Mouse (Mus musculus) thymus, postnatal 25 days (tissue): Measurements from ENCODE around the gene Cldn3.

Experiments used
- DNase-seq: peaks from one replicate; pipeline ENCODE4 v3.0.0; 2022

Cldn3 gene

DNA sequence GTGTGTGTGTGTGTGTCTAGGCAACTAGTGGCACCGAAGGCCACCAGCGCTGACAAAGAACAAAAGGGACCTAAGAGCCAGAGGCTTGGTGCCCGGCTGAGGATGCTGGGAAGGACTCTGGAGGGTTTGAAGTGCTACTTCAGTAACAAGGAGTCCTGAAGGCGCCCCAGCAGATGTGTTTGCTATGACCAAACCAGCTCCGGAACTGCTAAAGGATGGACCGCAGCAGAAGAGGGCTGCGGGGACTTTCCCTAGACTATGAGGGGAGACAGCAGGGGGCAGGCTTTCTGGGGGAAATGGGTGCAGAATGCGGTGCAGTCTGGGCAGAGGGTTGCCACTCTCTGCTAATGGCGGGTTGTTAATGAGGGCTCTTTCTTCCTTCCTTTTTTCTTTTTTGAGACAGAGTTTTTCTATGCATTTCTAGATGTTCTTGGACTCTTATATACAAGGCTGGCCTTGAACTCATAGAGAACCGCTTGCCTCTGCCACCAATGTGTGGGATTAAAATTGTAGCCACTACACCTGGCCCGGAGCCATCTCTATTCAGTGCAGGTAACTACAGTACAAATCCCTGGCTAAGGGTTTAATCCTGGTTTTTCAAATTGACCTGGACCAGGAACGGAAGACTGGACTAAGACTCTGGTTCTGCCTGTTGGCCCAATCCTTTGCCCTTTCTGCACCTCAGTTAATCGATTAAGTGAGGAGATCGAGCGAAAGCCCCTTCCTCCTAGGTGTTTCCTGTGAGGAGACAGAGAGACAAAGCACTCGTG, 22.0 kb downstream of the Cldn3 start:
- peak; percentile 42 for DNase-seq

DNA sequence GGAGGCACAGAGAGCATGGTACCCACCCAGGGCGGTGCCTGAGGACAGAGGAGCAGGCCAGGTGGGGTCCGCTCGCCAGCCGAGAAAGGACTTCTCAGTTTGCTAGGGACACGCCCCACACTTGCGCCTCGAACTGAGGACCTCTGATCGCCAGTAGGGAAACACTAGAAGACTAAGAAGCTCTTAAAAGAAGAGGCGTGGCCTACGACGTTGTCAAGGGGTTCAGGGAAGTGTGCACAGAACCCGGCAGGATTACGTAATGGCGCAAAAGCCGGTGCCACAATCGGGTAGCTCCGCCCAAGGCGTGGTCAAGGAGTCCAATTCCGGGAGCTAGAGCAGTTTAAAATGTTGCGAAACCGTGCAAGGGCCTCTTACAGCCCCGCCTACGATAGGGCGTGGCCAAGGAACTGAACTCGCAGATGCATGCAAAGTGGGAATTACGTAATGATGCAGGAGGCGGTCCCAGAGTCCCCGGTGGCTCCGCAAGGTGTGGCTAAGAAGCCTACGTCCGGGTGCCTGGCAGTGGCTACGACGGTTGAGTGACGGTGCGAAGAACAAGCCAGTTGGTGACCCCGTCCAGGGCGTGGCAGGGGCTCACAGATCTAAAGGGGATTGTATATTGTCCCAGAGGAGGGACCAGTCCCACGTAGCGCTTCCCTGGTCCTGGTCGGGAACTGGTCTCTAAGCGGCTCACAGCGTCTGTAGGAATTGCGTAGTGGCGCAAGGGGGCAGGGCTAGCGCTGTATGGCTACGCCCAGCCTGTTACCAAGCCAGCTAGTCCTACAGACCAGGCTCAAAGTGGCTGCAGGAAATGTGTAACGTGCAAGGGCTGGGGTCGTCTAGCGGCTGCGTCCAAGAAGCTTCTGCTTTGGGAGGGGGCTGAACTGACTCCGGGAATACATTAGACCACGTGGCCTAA, 22.9 kb downstream of the Cldn3 start, which contains the start of gene Abhd11:
Abhd11 (plus strand) TSS at position 482 of the 919 bp plus-strand sequence.
- DNase-seq, result peak; percentile 99

DNA sequence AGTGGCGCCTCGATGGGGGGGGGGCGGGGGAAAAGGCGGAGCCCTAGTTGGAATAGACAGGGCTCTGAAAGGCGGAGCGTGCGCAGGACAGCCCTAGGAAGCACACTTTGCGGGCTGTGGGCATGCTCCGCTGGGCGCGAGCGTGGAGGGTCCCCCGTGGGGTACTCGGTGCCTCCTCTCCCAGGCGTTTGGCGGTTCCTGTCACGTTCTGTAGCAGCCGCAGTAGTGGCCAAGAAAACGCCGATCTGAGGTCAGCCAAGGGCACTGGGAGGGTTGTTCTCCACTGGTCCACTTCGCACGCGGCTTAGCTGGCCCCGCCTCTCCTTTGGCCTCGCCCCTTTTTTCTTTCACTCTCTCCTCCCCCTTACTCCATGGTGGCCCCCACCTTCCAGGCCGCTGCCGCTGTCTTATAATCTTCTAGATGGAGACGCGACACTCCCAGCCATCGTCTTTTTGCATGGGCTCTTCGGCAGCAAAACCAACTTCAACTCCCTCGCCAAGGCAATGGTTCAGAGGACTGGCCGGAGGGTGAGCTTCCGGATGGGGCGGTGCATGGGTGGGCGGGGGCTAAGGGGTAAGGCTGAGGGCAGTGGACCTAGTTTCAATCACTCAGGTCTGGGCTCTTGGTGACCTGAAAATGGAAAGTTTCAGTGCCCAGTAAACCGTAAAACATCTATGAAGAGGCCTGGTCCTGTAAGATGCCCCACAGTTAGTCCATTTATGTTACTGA, 23.7 kb downstream of the Cldn3 start:
- peak; percentile 86 for DNase-seq

DNA sequence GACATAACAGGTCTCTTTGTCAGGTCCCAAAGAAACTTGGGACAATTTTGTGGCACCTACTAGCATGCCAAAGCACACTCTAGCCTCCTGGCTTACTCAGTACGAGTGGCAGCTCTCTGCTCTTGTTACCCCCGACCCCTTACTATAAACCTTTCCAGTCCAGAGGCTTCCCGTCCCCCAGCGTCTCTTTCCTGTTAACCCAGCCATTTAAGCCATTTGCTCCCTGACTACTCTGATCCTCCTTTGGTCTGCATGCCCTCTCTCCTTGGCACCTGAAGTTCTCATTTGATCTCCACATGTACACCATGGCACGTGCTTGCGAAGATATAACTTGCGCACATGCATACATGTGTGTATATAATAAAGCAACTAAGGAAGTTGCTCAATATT, 24.3 kb downstream of the Cldn3 start:
- no peak for DNase-seq

DNA sequence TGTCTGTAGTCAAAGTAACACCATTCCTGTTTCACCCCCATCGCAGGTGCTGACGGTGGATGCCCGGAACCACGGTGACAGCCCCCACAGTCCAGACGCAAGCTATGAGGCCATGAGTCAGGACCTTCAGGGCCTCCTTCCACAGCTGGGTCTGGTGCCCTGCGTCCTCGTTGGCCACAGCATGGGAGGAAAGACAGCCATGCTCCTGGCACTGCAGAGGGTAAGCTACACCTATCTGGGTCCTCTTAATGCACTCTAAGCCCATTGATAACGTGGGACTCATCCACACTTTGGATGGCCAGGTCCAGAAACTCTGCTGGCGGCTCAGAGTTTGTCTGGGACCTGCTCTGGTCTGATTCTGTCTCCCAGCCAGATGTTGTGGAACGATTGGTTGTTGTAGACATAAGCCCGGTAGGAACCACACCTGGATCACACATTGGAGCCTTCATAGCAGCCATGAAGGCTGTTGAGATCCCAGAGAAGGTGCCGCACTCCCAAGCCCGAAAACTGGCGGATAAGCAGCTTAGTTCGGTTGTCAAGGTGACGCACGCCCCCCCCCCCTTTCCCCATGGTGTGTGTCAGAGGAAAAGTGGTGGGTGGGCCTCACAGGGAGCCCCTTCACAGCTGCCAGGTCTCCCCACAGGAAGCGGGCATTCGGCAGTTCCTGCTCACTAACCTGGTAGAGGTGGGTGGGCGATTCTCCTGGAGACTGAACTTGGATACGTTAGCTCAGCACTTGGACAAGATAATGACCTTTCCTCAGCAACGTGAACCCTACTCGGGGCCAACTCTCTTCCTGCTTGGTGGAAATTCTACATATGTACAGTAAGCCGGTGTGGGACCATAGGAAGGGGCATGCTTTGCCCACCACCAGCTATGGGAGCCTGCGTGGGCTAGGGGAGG, 25.1 kb downstream of the Cldn3 start:
- DNase-seq, result no peak

DNA sequence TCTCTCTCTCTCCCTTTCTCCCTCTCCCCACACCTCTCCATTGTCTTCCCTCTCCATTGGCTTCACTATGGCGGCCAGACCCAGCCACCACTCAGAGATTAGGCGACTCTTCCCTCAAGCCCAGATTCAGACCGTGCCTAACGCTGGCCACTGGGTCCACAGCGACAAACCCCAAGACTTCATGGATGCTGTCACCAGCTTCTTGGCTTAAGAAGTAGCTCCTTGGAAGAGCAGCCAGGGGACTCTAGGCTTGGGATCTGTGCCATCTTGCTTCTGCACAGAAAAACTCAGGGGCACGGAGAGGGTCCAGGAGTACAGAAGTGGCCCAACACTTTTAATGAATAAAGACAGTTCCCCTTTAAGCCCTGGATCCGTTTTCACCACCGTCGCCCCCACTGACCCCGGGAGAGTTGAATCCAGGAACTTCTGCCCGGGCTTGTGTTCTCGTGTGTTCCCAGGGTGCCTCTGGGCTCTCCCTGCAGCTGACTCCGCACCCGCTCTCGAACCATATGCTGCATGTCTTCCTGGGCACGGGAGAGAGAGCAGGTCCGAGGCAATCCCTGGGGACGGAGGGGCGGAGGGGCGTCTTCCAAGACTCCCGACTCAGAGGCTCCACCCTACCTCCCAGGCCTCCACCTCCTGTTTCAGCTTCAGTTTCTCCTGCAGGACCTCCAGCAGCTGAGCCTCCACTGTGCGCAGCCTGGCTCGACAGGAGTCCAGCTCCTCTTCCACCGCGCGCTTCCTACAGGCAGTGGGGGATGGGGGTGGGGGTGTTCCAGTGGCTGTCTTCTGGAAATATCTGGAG, 26.0 kb downstream of the Cldn3 start:
- no peak for DNase-seq

DNA sequence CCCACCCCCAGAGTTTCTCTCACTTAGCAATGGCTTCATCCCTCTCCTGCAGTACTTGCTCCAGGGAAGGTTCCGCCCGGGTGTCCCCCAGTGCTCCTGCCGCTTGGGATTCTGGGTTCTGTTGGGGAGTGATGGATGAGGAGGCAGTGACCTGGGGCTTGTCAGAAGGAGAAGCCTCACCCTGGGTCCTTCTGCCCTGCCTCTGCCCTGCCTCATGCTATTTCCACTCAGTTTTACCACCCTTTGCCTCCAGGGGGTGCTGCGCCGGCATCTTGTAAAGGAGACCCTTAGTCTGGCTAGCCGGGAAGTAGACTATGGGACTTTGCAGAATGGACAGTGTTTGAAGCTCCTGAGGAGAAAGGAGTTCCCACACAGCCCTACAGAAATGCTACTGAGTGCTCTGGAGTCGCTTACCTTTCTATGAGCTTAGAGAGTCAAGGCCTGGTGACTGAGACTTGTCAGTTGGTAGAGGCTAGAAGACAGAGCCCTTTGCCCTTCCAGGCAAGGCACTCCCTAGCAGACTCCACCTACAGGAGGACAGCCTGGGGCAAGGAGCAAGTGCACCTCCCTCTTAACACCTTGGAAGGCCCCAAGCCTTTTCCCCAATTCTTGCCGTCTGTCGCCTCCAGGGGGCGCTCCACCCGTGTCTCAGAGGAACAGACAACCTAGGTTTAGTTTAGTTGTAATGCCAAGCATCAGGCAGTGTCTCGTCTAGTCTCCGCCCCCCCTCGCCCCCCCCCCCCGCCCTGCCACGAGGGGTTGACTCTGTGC, 26.8 kb downstream of the Cldn3 start:
- DNase-seq, result peak; percentile 85

DNA sequence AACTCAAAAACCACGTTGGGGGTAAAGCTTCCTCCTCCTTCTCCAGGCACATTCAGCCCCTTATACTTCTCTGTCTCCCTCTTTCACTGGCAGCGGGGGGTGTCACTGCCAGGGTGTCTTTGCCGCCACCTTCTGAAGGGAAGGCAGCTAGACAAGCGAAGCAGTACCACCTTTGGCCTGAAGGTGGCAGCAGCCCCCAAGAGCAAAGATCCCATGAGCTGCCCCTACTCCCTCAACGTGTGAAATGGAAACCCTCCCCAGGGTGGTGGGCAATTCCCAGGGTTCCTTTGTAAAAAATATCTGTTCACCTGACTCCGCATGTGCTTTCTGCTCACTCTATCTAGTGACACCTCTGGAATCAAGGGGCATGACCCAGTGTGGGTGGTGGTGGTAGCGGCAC, 29.5 kb downstream of the Cldn3 start:
- DNase-seq, result peak; percentile 88

DNA sequence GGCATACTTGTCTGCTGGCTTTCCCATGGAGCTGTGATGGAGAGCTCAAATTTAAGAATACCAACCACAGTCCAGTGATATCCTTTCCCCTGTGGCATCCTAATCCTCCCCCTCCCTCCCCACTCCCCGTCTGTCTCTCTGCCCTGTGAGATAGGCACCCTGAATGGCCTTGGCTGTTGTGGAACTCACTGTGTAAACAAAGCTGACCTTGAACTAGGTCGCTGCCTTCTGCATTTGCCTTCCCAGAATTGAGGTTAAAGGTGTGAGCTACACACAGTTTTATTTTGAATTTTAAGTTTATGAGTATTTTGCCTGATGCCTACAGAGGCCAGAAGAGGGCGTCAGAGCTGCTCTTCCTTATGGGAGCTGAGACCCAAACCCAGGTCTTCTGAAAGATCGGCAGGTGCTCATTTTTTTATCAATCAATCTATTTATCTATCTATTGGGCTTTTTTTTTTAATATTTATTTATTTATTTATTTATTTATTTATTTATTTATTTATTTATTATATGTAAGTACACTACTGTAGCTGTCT, 30.3 kb downstream of the Cldn3 start:
- DNase-seq, result no peak

DNA sequence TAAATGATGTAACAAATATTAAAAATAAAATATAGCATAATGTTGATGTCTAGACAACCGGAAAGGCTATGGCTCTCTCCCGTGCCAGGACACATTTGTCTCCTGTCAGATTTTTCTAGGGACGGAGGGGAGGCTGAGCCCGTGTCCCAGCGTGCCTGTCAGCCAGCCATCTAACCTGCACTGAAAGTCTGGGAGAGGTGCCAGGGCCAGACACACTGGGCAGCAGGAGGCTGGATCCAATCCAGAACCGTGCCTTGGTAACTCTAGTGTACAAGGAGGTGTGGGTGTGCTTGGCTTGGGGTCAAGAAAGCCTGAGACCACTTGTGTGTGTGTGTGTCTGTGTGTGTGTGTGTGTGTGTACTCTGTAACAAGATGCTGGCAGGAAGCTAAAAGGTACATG, 35.8 kb downstream of the Cldn3 start:
- no peak for DNase-seq

DNA sequence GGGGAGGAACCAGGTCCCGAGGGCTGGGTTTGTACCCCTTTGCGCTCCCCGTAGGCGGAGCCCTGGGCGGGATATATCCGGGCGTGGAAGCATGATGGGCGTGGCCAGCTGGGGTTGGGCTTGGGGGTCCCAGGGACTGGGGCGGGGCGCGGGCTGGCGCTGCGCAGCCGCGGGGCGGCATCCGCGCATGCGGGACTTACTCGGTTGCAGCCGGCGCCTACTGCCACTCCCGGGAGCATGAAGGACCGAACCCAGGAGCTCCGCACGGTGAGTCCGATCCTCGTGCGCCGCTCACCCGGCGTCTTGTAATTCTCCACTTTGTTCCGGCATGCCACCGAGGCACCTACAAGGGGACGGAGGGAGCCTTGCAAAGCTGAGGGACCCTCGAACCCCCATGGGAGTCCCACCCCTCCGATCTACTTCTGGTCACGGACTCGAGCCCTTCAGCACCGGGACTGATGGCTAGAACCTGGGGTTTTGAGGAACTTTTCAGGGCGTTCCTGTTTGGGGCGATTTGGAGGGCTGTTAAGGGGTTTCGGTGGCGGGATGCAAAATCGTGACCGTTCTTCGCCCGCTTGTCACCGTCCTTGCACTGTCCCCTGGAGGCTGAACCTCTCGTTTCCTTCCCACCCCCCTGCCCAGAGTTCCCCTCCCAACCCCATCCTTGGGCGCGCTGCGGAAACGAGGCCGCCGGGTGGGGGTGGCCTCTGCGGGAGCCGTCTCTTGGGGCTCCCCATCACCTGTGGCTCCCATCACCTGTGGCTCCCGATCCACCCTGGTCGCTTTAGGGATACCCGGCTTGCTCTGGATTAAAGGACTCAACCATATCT, 37.5 kb downstream of the Cldn3 start, which contains the start of gene Stx1a:
Stx1a (plus strand) TSS at position 139 of the 830 bp plus-strand sequence.
- peak; percentile 92 for DNase-seq

DNA sequence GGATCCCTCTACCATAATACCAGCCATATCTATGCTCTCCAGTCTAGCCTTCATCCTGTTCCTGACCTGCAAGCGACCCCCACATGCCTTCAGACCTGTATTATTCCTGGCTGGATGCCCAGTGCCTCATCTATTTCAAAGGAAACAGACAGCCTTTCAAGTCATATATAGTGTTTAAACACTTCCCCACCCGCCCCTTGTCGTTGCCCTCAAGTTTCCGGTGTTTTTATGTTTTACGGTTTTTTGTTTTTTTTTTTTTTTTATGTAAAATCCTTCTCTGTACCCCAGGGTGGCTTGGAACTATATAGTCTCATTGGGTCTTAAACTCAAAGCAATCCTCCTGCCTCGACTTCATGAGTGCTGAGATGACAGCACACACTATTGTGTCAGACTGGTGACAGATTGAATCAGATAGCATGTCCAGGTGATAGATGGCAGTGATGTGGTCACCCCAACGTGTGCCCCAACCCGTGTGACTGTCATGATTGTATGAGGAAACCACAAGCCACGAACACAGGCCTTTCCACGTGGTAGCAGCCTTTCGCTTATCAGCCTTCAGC, 38.7 kb downstream of the Cldn3 start:
- DNase-seq, result peak; percentile 38

DNA sequence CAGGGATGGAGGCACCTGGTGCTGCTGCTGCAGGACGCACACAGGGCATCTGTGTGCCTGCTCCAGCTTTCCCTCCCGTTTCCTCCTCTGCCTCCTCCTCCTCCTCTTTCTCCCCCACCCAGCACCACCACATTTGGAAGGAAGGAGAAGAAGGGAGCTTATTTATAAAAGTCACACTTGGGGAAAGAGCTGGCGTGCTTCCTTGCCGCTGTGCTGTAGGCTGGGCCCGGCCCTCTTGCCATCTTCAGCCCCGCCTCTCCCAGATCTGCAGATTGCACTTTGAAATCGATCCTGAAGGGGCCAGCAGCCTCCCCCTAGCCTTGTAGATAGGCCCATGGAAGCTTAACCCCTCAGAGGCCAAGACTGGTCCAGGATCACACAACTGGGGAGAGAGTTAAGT, 39.9 kb downstream of the Cldn3 start:
- no peak for DNase-seq

DNA sequence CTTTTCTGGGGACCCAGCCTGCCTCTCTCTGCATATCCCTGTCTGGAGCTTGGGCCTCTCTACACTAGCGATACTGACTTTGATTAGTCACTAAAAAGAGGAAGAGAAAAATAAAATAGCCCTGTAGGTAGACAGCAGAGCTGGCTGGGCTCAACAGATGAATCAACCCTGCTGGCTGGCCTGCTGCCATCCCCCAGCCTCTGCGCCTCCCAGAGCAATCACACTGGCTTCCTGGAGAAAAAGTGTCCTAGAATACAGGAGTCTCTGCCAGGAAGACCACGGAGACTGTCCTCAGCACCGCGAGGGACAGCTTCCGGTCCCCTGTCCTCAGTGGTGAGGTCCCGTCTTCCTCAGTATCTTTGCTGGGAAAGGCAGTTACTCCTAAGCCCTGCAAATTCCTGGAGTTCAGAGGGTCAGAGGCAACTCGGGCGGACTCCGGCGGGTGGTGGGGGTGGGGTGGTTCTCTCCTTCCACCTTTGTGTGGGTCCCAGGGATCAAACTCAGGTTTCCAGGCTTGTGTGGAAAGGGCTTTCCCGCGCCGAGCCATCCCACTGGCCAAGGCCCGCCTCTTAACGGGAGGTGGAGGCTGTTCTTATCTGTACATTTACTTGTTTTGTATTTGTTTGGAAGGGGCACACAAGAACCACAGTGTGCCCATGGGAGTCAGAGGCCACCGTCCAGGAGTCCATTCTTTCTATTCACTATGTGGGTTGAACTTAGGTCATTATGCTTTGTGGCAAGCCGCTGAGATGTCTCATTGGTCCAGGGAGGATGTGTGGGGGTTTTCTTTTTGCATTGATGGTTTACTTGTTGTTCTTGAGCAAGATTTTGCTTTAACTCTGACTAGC, 43.2 kb downstream of the Cldn3 start:
- DNase-seq, result no peak

DNA sequence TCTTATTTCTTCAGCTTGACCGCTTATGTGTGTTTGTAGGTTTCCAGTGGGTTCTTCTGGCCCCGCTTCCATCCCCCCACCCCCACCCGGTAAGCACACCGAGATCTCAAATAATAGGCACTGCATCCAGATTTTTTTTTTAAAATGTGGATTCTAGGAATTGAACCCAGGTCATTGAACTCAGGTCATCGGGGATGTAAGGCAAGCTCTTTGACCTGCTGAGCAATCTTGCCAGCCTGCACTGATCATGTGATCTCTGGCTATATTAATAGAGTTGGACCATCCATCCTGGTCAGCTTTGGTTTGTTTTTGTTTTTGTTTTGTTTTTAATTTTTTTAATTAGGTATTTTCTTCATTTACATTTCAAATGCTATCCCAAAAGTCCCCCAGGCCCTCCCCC, 46.6 kb downstream of the Cldn3 start:
- DNase-seq, result no peak

DNA sequence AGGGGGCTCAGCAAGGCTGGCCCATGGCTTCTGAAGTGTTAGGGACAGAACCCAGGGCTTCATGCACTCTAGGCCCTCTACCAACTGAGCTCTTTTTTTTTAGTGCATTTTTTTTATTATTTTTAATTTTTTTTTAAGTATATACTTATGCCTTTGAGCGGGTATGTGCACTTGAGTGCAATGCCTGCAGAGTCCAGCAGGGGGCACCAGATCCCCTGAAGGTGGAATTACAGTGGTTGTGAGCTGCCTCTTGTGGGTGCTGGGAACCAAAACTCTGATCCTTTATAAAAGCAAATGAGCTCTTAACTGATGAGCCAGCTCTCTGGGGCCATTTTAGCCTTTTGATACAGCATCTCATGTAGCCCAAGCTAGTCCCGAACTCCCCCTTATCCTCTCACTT, 48.6 kb downstream of the Cldn3 start:
- no peak for DNase-seq

DNA sequence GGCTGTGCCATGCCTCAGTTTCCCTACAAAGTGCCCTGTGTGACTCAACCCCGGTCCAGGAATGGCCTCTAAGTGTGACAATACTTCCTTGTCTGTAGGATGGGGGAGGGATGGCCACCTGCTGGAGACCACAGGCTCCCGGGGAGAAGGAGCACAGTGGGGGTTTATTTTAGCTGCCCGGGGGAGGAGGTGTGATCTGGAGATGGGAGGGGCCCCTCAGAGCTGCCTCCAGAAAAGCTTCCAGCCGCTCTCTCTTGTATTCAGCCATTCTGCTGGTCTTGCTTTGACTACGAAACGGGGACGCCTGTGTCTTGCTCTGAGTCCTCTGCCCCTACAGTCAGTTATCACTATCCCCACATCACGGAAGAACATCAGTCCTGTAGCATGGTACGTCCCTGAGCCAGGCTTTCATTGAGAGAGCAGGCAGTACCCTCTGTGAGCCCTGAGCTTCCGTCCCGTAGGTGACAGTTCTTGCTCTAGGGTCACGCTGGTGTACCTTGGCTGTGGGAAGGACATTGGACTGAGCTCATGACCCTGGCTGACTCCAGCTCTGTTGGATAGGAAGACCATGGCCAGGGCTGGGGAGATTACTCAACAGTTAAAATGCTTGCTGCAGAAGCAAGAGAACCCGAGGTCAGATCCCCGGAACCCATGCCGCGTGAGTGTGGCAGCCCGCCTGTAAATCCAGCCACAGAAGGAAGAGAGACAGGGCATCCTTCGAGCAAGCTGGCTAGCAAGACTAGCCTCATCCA, 49.8 kb downstream of the Cldn3 start:
- DNase-seq, result no peak
